Mouse (Mus musculus) gastrocnemius, postnatal 25 days (tissue): ENCODE results near the gene Fam169b. TPM values are rescaled to one million over a fixed set of nuclear protein-coding genes. Genes with fewer than 3 reads are reported as not detected.
"Not testable (repeated sequence)": the region's sequence is repeated elsewhere in the genome, so short reads cannot be mapped to it uniquely, and the experiment has no call there.

Source experiments
- DNase-seq: peaks from one replicate; pipeline ENCODE4 v3.0.0; 2022
- total RNA-seq, 2 experiments: library from RNA; stranded (reverse); gene quantifications; 1 replicate in 1 of 2; 2 replicates in 1 of 2; pipeline ENCODE4 v1.2.3; 2021

Fam169b gene
- total RNA-seq, 2 experiments from 2014 or later, result 0.18 TPM; not detected in 1

GRCm38 (mm10) chr7:68286526-68287481, 13.2 kb downstream of the Fam169b start:
- no peak for DNase-seq

- no peak for DNase-seq
Observed at GRCm38 (mm10) chr7:68287582-68287981, 13.9 kb downstream of the Fam169b start.

- DNase-seq, result not testable (repeated sequence)
Observed at GRCm38 (mm10) chr7:68288000-68288399, 14.4 kb downstream of the Fam169b start.

- DNase-seq, result no peak
Observed at GRCm38 (mm10) chr7:68289081-68289480, 15.4 kb downstream of the Fam169b start.

GRCm38 (mm10) chr7:68291603-68292002, 18.0 kb downstream of the Fam169b start:
- no peak for DNase-seq

GRCm38 (mm10) chr7:68293997-68294789, 20.6 kb downstream of the Fam169b start:
- no peak for DNase-seq

- DNase-seq, result no peak
Observed at GRCm38 (mm10) chr7:68296487-68296886, 22.8 kb downstream of the Fam169b start.

- no peak for DNase-seq
Observed at GRCm38 (mm10) chr7:68298381-68299076, 24.9 kb downstream of the Fam169b start.

GRCm38 (mm10) chr7:68301160-68301559, 27.5 kb downstream of the Fam169b start:
- no peak for DNase-seq

GRCm38 (mm10) chr7:68302586-68303433, 29.2 kb downstream of the Fam169b start:
- DNase-seq, result peak; percentile 54

GRCm38 (mm10) chr7:68303685-68304084, 30.0 kb downstream of the Fam169b start:
- DNase-seq, result no peak

GRCm38 (mm10) chr7:68305781-68306575, 32.3 kb downstream of the Fam169b start:
- no peak for DNase-seq

- no peak for DNase-seq
Observed at GRCm38 (mm10) chr7:68306756-68307155, 33.1 kb downstream of the Fam169b start.

- DNase-seq, result peak; percentile 37
Observed at GRCm38 (mm10) chr7:68311469-68311868, 37.8 kb downstream of the Fam169b start.

GRCm38 (mm10) chr7:68312395-68312794, 38.8 kb downstream of the Fam169b start:
- DNase-seq, result no peak

GRCm38 (mm10) chr7:68313038-68313782, 39.6 kb downstream of the Fam169b start:
- no peak for DNase-seq

GRCm38 (mm10) chr7:68314286-68314685, 40.6 kb downstream of the Fam169b start:
- DNase-seq, result no peak

- DNase-seq, result no peak
Observed at GRCm38 (mm10) chr7:68315068-68315467, 41.4 kb downstream of the Fam169b start.

GRCm38 (mm10) chr7:68318006-68318788, 44.6 kb downstream of the Fam169b start:
- DNase-seq, result no peak
